Mouse (Mus musculus): Measurements from ENCODE around the gene Fam151b. TPM values are rescaled to one million over a fixed set of nuclear protein-coding genes. Genes with fewer than 3 reads are reported as not detected.
A peak's percentile ranks its signal among the peaks of the same experiment; 100 is the strongest.

Fam151b gene
- polyA plus RNA-seq, 1 experiment from 2014 or later: not detected

DNA sequence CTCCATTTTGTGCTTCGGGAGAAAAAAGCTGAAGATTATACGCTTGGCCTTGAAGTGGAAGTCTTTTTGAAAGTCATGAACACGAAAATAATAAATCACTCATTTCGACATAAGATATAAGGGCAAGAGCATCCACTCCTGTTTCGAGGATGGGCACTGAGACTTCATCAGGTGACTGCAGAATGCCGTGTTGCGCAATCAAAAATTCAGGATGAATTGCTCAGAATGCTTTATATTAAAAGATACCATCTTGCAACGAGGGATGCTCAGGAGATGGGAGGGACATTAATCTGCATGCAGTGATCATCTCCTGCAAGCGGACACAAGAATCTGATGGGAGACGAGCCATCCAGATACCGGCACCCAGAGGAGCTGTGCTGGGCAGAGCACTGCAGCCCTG, 64.2 kb downstream of the Fam151b start:
- Histone ChIP-seq H3K27ac (ENCODE audit: poor library complexity, severe bottlenecking) (no peak overlapping the region), H3K4me1 (replicated peaks) (no peaks in the 10 kb centered on the region), H3K27me3 (replicated peaks) (peaks cover 42% of the 10 kb centered on the region), H3K9me3 (replicated peaks) (no peaks in the 10 kb centered on the region), H3K4me3 (no peak overlapping the region), H3K4me2 (no peak overlapping the region), H3K9ac (no peak overlapping the region), H3K36me3 (no peaks in the 10 kb centered on the region)
- WGBS: 82% methylated on average over 11 of the region's 11 CpGs
- ATAC-seq (ENCODE audit: insufficient number of reproducible peaks, low FRiP score): no peak

DNA sequence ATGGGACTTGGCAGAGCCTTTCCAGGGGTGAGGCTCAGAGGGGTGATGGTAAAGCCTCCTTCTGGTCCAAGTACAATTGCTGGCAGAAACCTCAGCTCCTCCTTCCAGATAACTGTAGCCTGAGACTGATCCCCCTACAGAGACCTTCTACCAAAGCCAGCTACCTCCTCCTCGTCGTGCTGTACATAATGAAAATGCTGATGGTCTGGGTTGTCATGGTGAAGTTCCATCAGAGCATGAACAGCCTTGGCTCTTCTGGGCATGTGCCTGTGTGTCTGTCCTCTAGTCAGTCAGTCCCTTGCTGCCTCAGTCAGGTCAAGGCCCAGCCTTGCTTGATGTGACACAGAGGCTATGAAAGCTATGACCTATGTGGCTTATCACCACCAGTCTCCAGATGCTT, 73.3 kb downstream of the Fam151b start:
- Histone ChIP-seq H3K9ac (no peak overlapping the region), H3K4me3 (no peak overlapping the region), H3K27ac (ENCODE audit: poor library complexity, severe bottlenecking) (no peak overlapping the region), H3K4me2 (no peak overlapping the region), H3K4me1 (replicated peaks) (no peaks in the 10 kb centered on the region), H3K36me3 (no peaks in the 10 kb centered on the region), H3K9me3 (replicated peaks) (no peaks in the 10 kb centered on the region; the same call in 1 of the 2 replicates), H3K27me3 (replicated peaks) (no peaks in the 10 kb centered on the region)
- no peak for ATAC-seq (ENCODE audit: insufficient number of reproducible peaks, low FRiP score)
- WGBS: 77% methylated on average over 2 of the region's 2 CpGs

DNA sequence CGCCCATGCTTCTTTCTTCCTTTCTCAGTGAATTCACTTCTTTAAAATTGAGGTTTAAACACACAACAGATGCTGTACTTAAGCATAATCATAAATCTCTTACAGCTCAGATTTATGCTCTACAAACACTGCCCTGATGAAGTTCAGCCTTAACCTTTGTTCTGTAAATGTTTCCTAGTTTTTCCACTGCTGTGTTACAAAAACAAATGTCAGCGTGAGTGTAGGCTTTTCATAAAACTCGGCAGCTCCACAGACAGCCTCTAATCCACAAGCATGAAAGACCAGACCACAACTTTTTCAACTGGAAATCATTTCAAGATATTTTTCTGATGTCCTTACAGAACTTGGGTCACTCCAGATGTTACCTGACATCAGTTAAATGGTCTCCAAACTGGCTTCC, 80.3 kb downstream of the Fam151b start:
- no peaks in the 10 kb centered on the region for H3K36me3 ChIP-seq
- no peak overlapping the region for H3K9ac ChIP-seq
- 73% methylated on average over 3 of the region's 3 CpGs for WGBS
- no peak overlapping the region for H3K4me2 ChIP-seq
- 0 out of 2 replicates have a peak, but pooled peaks cover 3% of the 10 kb centered on the region for H3K9me3 ChIP-seq (replicated peaks)
- H3K27me3 ChIP-seq (replicated peaks): no peaks in the 10 kb centered on the region
- H3K4me1 ChIP-seq (replicated peaks): no peaks in the 10 kb centered on the region
- no peak for ATAC-seq (ENCODE audit: insufficient number of reproducible peaks, low FRiP score)
- H3K4me3 ChIP-seq: no peak overlapping the region
- no peak overlapping the region for H3K27ac ChIP-seq (ENCODE audit: poor library complexity, severe bottlenecking)

DNA sequence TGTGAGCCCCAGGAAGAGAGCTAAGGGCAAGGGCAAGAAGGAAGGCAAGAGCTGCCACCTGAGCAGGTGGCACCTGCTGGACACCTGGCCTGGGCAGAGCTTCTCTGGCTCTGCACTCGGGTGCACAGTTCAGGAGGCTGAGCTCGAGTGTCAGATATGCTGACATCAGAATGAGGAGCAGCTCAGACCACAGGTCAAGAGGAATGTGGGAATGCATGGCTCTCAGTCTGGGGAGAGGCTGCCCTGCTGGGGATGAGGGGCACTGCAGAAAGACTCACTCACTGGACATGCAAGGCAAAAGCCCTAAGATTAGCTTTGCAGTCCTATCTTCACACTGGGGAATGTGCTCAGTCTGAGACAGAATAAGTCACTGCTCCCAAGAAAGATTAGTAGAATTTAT, 81.8 kb downstream of the Fam151b start:
- no peaks in the 10 kb centered on the region for H3K36me3 ChIP-seq
- 0 out of 2 replicates have a peak, but pooled peaks have one; percentile 33 for ATAC-seq (ENCODE audit: insufficient number of reproducible peaks, low FRiP score)
- H3K4me1 ChIP-seq (replicated peaks): no peaks in the 10 kb centered on the region
- no peak overlapping the region for H3K4me3 ChIP-seq
- H3K27ac ChIP-seq (ENCODE audit: poor library complexity, severe bottlenecking): no peak overlapping the region
- no peak overlapping the region for H3K4me2 ChIP-seq
- WGBS: 34% methylated on average over 2 of the region's 2 CpGs
- H3K9me3 ChIP-seq (replicated peaks): 0 out of 2 replicates have a peak, but pooled peaks cover 3% of the 10 kb centered on the region
- H3K27me3 ChIP-seq (replicated peaks): no peaks in the 10 kb centered on the region
- H3K9ac ChIP-seq: no peak overlapping the region

Other genes starting within 250 kb of the Fam151b start
- gene Gm20379, start 178.0 kb downstream of the Fam151b start, polyA plus RNA-seq (2016; fragmentation: Nextera tagmentation; extraction: Ambion mirVana): 0.56 and 0.78 TPM in 2 replicates
- 12.7 and 13.0 TPM in 2 replicates for gene Dhfr, start 129.3 kb downstream of the Fam151b start, polyA plus RNA-seq (2016; fragmentation: Nextera tagmentation; extraction: Ambion mirVana)
- 19.5 and 19.7 TPM in 2 replicates for gene Msh3, start 129.0 kb downstream of the Fam151b start, polyA plus RNA-seq (2016; fragmentation: Nextera tagmentation; extraction: Ambion mirVana)
- 0.22 and 0.30 TPM in 2 replicates for gene Ankrd34b, start 58.1 kb downstream of the Fam151b start, polyA plus RNA-seq (2016; fragmentation: Nextera tagmentation; extraction: Ambion mirVana)
- gene Zfyve16, start 46.9 kb upstream of the Fam151b start, polyA plus RNA-seq (2016; fragmentation: Nextera tagmentation; extraction: Ambion mirVana): 11.5 and 13.5 TPM in 2 replicates
- gene Spz1, start 92.2 kb upstream of the Fam151b start, polyA plus RNA-seq (2016; fragmentation: Nextera tagmentation; extraction: Ambion mirVana): not detected in 2 replicates
- gene Serinc5, start 127.1 kb upstream of the Fam151b start, polyA plus RNA-seq (2016; fragmentation: Nextera tagmentation; extraction: Ambion mirVana): 15.2 and 15.4 TPM in 2 replicates